Mouse (Mus musculus) central nervous system, embryonic 11.5 days (tissue): ENCODE data around the gene Krtap17-1. TPM values are rescaled to one million over a fixed set of nuclear protein-coding genes. Genes with fewer than 3 reads are reported as not detected.

Source experiments
- polyA plus RNA-seq: library from polyadenylated mRNA; depleted of rRNA; stranded (reverse); fragments of >200 nt; gene quantifications from 2 replicates; pipeline ENCODE4 v1.2.3, GENCODE M21; 2012; rRNA removed

Gene Krtap17-1
- polyA plus RNA-seq = not detected in 2 replicates

GRCm38 (mm10) chr11:99993620-99994383 lies at the start of gene Krtap17-1:
Gene Krtap17-1 (minus strand): TSS chr11:99993994.

GRCm38 (mm10) chr11:100041454-100041853 lies 47.7 kb upstream of the Krtap17-1 start, which contains the start of gene Krt34:
Gene Krt34 (minus strand): TSS chr11:100041554.

GRCm38 (mm10) chr11:100029768-100030167 lies 36.0 kb upstream of the Krtap17-1 start, which contains the start of gene Krt33b:
Gene Krt33b (minus strand): TSS chr11:100029868.

GRCm38 (mm10) chr11:100016112-100016511 lies 22.3 kb upstream of the Krtap17-1 start, which contains the start of gene Krt33a:
Gene Krt33a (minus strand): TSS chr11:100016212.

DNA sequence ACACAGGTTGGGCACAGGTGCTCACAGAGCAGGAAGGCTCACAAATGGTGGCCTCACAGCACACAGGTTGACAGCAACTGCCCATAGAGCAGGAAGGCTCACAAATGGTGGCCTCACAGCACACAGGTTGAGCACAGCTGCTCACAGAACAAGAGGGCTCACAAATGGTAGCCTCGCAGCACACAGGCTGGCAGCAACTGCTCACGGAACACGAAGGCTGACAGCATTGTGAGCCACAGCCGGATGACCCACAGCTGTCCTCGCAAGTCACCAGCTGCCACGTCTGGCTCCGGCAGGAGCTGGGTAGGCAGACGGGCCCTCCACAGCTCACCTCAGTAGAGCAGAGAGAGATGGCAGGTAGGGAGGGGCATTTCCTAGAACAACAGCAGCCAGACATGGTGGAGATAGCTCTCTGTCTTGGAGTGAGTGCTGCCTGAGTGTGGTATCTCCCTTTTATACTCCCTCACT lies 7.6 kb downstream of the Krtap17-1 start, which contains the start of gene Krtap16-1:
Krtap16-1 (minus strand) TSS at position 418 of the 468 bp plus-strand sequence.

DNA sequence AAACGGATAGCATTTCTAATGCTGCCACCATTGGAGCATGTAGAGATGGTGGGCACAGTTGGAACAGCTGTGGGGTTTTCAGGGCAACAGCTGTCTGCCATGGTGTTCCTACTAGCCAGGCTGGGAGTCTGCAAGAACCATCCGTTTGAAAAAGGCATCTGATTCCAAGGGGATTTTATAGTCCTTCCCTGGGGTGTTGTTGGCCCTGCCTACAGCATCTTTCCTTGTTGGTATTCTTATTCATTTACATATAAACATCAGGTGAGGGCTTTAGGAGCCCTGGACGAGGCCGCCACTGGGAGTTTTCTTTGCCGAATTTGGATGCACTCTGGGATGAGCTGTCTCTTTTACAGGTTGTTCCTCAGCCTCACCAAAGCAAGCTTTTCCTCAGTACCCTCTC lies 14.8 kb downstream of the Krtap17-1 start, which contains the start of gene Krtap29-1:
Krtap29-1 (minus strand) TSS at position 101 of the 400 bp plus-strand sequence.

DNA sequence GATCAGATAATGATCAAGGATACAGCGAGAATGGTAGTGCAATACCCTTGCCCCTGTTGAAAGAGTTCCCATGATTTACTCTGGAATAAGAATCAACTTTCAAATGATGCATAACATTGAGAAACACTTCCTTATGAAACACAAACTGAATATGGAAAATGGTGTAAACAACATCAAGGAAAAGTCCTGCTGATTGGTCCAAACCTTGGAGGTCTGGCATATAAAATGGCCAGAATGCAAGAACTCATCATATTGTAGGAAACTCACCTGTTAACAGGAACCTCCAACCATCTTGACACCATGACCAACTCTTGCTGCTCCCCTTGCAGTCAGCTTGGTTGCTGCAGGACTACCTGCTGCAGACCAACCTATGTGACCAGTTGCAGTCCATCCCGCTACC lies 45.6 kb downstream of the Krtap17-1 start, which contains the start of gene Krtap9-5:
Krtap9-5 (plus strand) TSS at position 301 of the 400 bp plus-strand sequence.

Other genes with a start within 250 kb of the Krtap17-1 start
- not detected in 2 replicates for gene Gm11595, start 221.1 kb downstream of the Krtap17-1 start, polyA plus RNA-seq
- gene Krtap4-8, start 213.3 kb downstream of the Krtap17-1 start, polyA plus RNA-seq = not detected in 2 replicates
- not detected in 2 replicates for gene Krtap4-9, start 208.8 kb downstream of the Krtap17-1 start, polyA plus RNA-seq
- not detected in 2 replicates for gene Gm11596, start 200.5 kb downstream of the Krtap17-1 start, polyA plus RNA-seq
- not detected in 2 replicates for gene Gm11569, start 195.1 kb downstream of the Krtap17-1 start, polyA plus RNA-seq
- not detected in 2 replicates for gene Gm11554, start 189.5 kb downstream of the Krtap17-1 start, polyA plus RNA-seq
- gene Krtap4-13, start 184.1 kb downstream of the Krtap17-1 start, polyA plus RNA-seq = not detected in 2 replicates
- gene Gm11564, start 178.3 kb downstream of the Krtap17-1 start, polyA plus RNA-seq = not detected in 2 replicates
- gene 2300003K06Rik, start 155.9 kb downstream of the Krtap17-1 start, polyA plus RNA-seq = not detected in 2 replicates
- not detected in 2 replicates for gene Krtap4-16, start 142.4 kb downstream of the Krtap17-1 start, polyA plus RNA-seq
- gene Gm11568, start 136.1 kb downstream of the Krtap17-1 start, polyA plus RNA-seq = not detected in 2 replicates
- gene Gm11559, start 129.5 kb downstream of the Krtap17-1 start, polyA plus RNA-seq = not detected in 2 replicates
- not detected in 2 replicates for gene Krtap9-1, start 120.6 kb downstream of the Krtap17-1 start, polyA plus RNA-seq
- gene Gm11567, start 114.8 kb downstream of the Krtap17-1 start, polyA plus RNA-seq = not detected in 2 replicates
- gene Krtap31-1, start 86.1 kb downstream of the Krtap17-1 start, polyA plus RNA-seq = not detected in 2 replicates
- gene Gm11565, start 79.2 kb downstream of the Krtap17-1 start, polyA plus RNA-seq = not detected in 2 replicates
- gene Krtap31-2, start 57.7 kb downstream of the Krtap17-1 start, polyA plus RNA-seq = not detected in 2 replicates
- not detected in 2 replicates for gene Krtap9-5, start 45.5 kb downstream of the Krtap17-1 start, polyA plus RNA-seq
- not detected in 2 replicates for gene Krtap29-1, start 14.9 kb downstream of the Krtap17-1 start, polyA plus RNA-seq
- gene Krtap16-1, start 7.4 kb downstream of the Krtap17-1 start, polyA plus RNA-seq = not detected in 2 replicates
- not detected in 2 replicates for gene Krt33a, start 22.2 kb upstream of the Krtap17-1 start, polyA plus RNA-seq
- 0.09 TPM in 1 of 2 replicates, not detected in the other for gene Krt33b, start 35.9 kb upstream of the Krtap17-1 start, polyA plus RNA-seq
- gene Krt34, start 47.6 kb upstream of the Krtap17-1 start, polyA plus RNA-seq = not detected in 2 replicates
- gene Krt31, start 56.6 kb upstream of the Krtap17-1 start, polyA plus RNA-seq = not detected in 2 replicates
- gene Krt32, start 94.2 kb upstream of the Krtap17-1 start, polyA plus RNA-seq = not detected in 2 replicates
- 0.04 TPM in 1 of 2 replicates, not detected in the other for gene Krt35, start 102.2 kb upstream of the Krtap17-1 start, polyA plus RNA-seq
- 0.05 TPM in 1 of 2 replicates, not detected in the other for gene Krt36, start 111.6 kb upstream of the Krtap17-1 start, polyA plus RNA-seq
- gene Krt13, start 127.6 kb upstream of the Krtap17-1 start, polyA plus RNA-seq = 0.05 and 0.16 TPM in 2 replicates
- 6.1 and 7.9 TPM in 2 replicates for gene Krt15, start 141.9 kb upstream of the Krtap17-1 start, polyA plus RNA-seq
- gene Krt19, start 154.7 kb upstream of the Krtap17-1 start, polyA plus RNA-seq = 8.8 and 9.2 TPM in 2 replicates
- 0.05 and 0.36 TPM in 2 replicates for gene Krt9, start 199.3 kb upstream of the Krtap17-1 start, polyA plus RNA-seq
- 3.2 and 9.1 TPM in 2 replicates for gene Krt14, start 213.6 kb upstream of the Krtap17-1 start, polyA plus RNA-seq